Mouse (Mus musculus) CH12.LX (cell line): Measurements from ENCODE around the gene Uchl3.

ENCODE experiments used
- CTCF ChIP-seq, 2 experiments: IDR thresholded peaks in 1 of 2; conservative IDR thresholded peaks in 1 of 2; 2 replicates each; pipeline ENCODE4 v1.5.1; 2011 to 2012; ENCODE audit warnings: low read depth in 2 of 2, low read length in 2 of 2, improper control_type of control experiment in 1 of 2, inconsistent platforms in 1 of 2, mild to moderate bottlenecking in 1 of 2, moderate library complexity in 1 of 2
- EP300 ChIP-seq: IDR thresholded peaks from 2 replicates; pipeline ENCODE4 v1.6.1; 2011; ENCODE audit warnings: low read length, improper control_type of control experiment
- MAFK ChIP-seq: IDR thresholded peaks from 2 replicates; pipeline ENCODE4 v1.6.1; 2011; ENCODE audit warnings: low read length, improper control_type of control experiment; ENCODE audit not compliant: insufficient replicate concordance
- POLR2A ChIP-seq: IDR thresholded peaks from 2 replicates; pipeline ENCODE4 v1.6.1; 2011; ENCODE audit warnings: low read depth, mild to moderate bottlenecking, improper control_type of control experiment, low read length
- POLR2AphosphoS2 ChIP-seq: IDR thresholded peaks from 2 replicates; pipeline ENCODE4 v1.6.1; 2011; ENCODE audit warnings: low read depth, low read length, improper control_type of control experiment
- TBP ChIP-seq: conservative IDR thresholded peaks from 2 replicates; pipeline ENCODE4 v1.6.1; 2011; ENCODE audit warnings: low read depth, low read length, improper control_type of control experiment
- USF1 ChIP-seq: IDR thresholded peaks from 2 replicates; pipeline ENCODE4 v1.6.1; 2014; ENCODE audit warnings: low read depth, mild to moderate bottlenecking, inconsistent platforms, low read length, improper control_type of control experiment
- USF2 ChIP-seq: conservative IDR thresholded peaks from 2 replicates; pipeline ENCODE4 v1.6.1; 2011; ENCODE audit warnings: low read depth, low read length, improper control_type of control experiment
- ZC3H11A ChIP-seq: IDR thresholded peaks from 2 replicates; pipeline ENCODE4 v1.6.1; 2012; ENCODE audit warnings: low read depth, mild to moderate bottlenecking, inconsistent platforms, low read length, improper control_type of control experiment
- ZNF384 ChIP-seq: IDR thresholded peaks from 2 replicates; pipeline ENCODE4 v1.6.1; 2012; ENCODE audit warnings: low read depth, low read length, improper control_type of control experiment, inconsistent platforms

DNA sequence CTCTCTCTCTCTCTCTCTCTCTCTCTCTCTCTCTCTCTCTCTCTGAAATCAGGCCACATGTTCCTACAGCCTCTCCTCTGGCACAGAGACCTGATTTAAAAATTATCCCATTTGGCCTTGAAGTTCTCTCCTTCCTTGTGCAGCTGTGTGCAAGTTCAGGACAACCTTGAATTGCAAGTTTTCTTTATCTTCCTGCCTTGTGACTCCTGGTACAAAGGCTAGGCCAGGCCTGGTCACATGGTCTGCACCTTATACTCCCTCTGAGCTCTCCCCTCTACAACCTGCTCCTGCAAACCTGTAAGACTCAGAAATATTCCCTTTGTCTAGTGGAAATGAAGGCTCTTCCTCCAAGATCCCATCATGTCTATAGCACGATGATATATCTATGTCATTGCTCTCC lies 8.8 kb upstream of the Uchl3 start:
- TF ChIP-seq ZC3H11A (no peak), POLR2A (no peak), USF1 (no peak), CTCF (conservative IDR thresholded peaks at IDR 0.05 in 1 of 2, IDR thresholded peaks at IDR 0.05 in 1 of 2; ENCODE audit: low read depth in 2 of 2, low read length in 2 of 2) (no peak), POLR2AphosphoS2 (no peak), USF2 (no peak), ZNF384 (no peak), EP300 (no peak), MAFK (no peak), TBP (no peak)
